Mouse (Mus musculus) frontal cortex, adult 2 months (tissue): ENCODE measurements around the gene Fbxl20. TPM values are rescaled to one million over a fixed set of nuclear protein-coding genes. Genes with fewer than 3 reads are reported as not detected.

Source experiments
- DNase-seq, 2 experiments: peaks; one replicate each; pipeline ENCODE4 v3.0.0; 2022; ENCODE audit warnings: low spot score in 1 of 2; ENCODE audit errors: extremely low spot score in 1 of 2
- polyA plus RNA-seq: library from polyadenylated mRNA; depleted of rRNA; stranded (reverse); fragments of >200 nt; gene quantifications from 2 replicates; pipeline ENCODE4 v1.2.3, GENCODE M21; 2012; rRNA removed

Fbxl20 gene
- polyA plus RNA-seq, 1 experiment: 28.5 TPM

GRCm38 (mm10) chr11:98050940-98051339 lies 99.3 kb downstream of the Fbxl20 start:
- DNase-seq: no peak

- DNase-seq: no peak
Measured at GRCm38 (mm10) chr11:98050520-98050815, 99.7 kb downstream of the Fbxl20 start.

DNA sequence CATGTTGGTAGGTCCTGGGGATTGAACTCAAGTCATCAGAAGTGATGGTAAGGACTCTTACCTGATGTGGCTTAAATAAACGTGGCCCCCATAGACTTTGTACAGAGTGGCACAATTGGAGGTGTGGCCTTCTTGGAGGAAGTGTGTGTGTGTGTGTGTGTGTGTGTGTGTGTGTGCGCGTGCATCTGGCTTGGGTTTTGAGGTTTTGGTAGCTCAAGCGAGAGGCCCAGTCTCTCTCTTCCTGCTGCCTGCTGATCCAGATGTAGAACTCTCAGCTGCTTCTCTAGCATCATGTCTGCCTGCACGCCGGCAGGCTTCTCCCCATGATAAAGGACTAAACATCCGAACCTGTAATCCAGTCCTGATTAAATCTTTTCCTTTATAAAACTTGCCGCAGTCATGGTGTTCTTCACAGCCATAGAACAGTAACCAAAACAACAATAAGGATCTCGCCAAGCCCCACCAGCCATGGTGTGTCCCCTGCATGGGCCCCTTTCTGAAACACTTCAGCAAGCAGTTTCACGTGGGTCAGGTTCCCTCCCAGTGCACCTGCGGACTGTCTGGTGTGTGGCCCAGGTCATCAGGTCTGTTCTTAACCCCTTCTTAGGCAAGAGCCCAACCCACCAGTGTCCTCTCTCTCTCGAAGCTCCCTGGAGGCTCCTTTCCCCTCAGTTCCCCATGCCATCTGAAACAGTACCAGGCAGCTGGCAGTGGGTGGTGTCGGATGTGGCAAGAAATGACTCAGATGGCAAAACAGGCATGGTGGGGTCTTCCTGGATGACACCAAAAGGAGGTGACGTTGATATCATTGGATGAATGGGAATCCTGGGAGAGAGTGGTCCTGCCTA lies 100.3 kb downstream of the Fbxl20 start:
- no peak for DNase-seq

DNA sequence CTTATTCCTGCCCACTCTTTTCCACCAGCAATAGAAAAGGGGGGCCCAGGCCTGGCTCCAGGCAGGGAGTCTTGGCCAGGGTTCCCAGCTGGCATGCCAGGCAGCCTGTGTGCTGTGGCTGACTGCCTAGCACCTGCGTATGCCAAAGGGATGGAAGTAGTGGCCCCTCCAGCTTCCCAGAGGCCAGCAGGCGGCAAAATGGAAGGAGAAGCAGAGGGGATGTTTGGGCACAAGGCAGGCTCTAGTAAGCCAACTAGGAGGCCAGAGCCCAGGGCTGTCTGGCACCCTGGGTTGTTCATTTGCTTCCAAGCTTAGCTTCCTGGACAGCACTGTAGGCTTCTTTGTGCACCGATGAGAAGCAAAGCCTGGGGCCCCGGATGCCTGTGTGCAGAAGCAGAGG lies 102.5 kb downstream of the Fbxl20 start:
- DNase-seq: peak in 1 of 2 experiments; percentile 54

GRCm38 (mm10) chr11:98046466-98046865 lies 103.7 kb downstream of the Fbxl20 start:
- DNase-seq: no peak

- DNase-seq: no peak
Measured at GRCm38 (mm10) chr11:98045596-98045995, 104.6 kb downstream of the Fbxl20 start.

- no peak for DNase-seq
Measured at GRCm38 (mm10) chr11:98044074-98044473, 106.1 kb downstream of the Fbxl20 start.

DNA sequence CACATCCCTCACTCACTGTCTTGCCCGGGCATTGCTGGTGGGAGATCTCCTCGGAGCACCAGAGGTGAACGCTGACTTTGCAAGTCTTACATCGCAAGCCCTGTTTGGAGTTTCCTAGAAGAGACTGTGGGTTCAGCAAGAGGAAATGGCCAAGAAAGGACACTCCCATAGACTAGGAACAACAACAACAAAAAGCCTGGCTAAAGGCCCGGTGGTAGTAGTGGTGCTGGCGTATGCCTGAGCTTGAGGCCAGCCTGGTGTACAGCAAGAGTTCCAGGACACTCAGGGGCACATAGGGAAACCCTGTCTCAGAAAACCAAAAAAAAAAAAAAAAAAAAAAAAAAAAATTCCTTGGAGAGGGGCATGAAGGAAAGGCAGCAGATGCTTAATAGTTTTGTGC lies 107.5 kb downstream of the Fbxl20 start:
- no peak for DNase-seq

DNA sequence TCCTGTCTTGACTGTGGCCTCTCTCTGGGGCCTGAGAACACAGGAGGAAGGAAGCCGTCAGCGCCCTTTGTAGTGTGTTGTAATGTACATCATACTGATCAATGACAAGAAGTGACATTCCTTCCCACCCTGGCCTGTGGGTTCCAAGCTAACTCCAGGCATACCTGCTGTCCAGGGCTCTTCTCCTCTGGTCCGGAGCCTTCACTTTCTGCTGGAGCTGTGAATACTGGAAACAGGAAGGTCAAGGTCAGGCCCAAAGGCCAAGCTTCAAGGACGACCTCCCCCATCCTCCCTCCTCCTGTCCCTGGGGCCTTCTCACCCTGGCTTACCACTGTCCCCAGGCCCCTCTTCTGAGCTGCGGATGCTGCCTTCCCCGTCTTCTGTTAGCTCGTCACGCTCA lies 109.2 kb downstream of the Fbxl20 start:
- DNase-seq: no peak

DNA sequence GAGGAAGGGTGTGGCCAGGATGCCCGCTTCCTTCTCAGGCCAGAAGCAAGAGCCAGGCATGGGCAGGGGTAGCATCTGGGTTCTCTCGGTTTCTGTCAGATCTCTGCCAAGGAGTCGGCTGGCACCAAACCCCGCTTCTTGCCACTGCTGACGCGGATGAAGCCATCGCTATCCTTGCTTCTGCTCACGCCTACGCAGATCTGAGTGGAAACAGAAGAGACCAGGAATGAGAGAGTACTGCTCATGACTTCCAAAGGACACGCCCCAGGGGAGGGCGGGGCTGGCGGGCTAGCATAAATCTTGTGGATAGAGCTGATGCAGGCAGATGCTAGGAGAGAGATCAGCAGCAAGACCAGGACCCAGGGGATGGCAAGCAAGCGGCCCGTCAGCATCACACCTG lies 112.3 kb downstream of the Fbxl20 start:
- peak in 1 of 2 experiments; percentile 90 for DNase-seq

GRCm38 (mm10) chr11:98035977-98036377 lies 114.2 kb downstream of the Fbxl20 start:
- DNase-seq: no peak

DNA sequence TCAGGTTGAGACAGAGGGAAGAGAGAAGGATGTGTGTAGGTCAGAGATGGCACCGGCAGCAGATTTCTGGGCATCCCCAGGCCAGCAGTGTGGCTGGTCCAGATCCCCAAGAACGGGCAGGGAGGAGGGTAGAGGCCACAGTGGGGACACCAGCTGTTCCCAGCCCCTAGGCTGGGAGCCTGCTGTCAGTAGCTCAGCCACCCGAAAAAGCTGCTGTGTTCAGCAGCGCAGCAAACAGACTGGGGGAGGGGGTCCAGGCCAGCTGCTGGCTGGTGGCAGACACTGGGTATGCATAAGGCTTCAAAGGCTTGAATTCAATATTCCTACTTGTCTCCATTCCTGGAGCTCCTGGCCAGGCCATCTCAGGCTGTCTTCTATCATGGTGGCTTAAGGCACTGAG lies 115.4 kb downstream of the Fbxl20 start:
- no peak for DNase-seq

GRCm38 (mm10) chr11:98034061-98034460 lies 116.1 kb downstream of the Fbxl20 start:
- no peak for DNase-seq

Other genes with a start within 250 kb of the Fbxl20 start
- gene Plxdc1, start 164.0 kb downstream of the Fbxl20 start, polyA plus RNA-seq: 11.1 and 11.4 TPM in 2 replicates
- 3.2 and 3.4 TPM in 2 replicates for gene Arl5c, start 154.2 kb downstream of the Fbxl20 start, polyA plus RNA-seq
- 99.8 and 103 TPM in 2 replicates for gene Cacnb1, start 127.4 kb downstream of the Fbxl20 start, polyA plus RNA-seq
- 918 and 950 TPM in 2 replicates for gene Rpl19, start 123.7 kb downstream of the Fbxl20 start, polyA plus RNA-seq
- gene Stac2, start 96.9 kb downstream of the Fbxl20 start, polyA plus RNA-seq: 47.8 and 64.4 TPM in 2 replicates
- gene Med1, start 42.9 kb upstream of the Fbxl20 start, polyA plus RNA-seq: 24.6 and 28.8 TPM in 2 replicates
- 17.8 and 19.5 TPM in 2 replicates for gene Cdk12, start 52.7 kb upstream of the Fbxl20 start, polyA plus RNA-seq
- gene Neurod2, start 179.2 kb upstream of the Fbxl20 start, polyA plus RNA-seq: 33.9 and 34.2 TPM in 2 replicates
- gene Ppp1r1b, start 198.0 kb upstream of the Fbxl20 start, polyA plus RNA-seq: 104 and 156 TPM in 2 replicates
- gene Stard3, start 208.0 kb upstream of the Fbxl20 start, polyA plus RNA-seq: 52.3 and 59.1 TPM in 2 replicates
- gene Tcap, start 233.4 kb upstream of the Fbxl20 start, polyA plus RNA-seq: 9.7 and 14.2 TPM in 2 replicates
- gene Pnmt, start 236.0 kb upstream of the Fbxl20 start, polyA plus RNA-seq: 0.84 and 1.1 TPM in 2 replicates